In the genomic region with DNA sequence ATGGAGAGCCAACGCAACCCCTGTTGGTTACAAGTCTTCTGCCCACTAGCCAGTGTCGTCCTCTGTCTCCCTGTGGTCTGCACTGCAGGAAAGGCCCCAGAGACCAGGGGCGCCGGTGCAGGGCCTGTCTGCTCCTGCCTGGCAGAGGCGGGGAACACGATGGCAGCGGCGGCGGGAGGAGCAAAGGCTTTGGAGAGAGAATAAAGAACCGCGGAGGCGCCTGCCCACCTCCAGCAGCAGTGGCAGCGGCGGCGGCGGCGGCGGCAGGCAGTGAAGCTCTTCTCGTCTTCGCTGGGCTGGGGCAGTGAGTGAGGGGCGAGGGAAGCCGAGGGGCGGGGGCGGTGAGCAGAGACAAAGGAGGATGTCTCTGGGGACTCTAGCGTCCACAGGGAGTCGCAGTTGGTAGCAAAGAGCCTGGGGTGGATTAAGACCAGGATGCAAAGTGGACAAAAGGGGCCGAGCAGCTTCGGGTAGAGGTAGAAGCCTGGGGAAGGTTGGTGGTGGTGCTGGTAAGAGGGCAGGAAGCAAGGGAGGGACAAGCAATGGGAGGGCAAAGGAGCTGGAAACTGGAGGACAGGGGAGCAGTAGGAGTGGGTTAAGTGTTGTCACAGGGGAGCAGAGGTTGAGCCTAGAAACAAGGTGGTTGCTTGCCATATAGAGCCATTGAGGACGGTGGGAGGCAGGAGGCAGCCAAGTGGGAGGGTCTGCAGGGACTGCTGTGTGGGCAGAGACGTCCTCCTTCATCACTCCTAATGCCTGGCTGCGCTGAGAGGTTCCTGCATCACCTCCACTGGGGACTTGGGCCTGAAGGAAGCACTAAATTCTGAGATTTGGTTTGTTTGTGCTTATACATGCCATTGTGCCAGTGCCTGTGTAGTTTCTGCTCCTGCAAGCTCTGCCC, we compare ENCODE assay signal across 8 mouse cellular contexts. TPM values are rescaled to one million over a fixed set of nuclear protein-coding genes. Genes with fewer than 3 reads are reported as not detected.
DNase-seq lines count a peak whose midpoint lies in the region; ATAC-seq and TF ChIP-seq lines count a peak whose summit lies in the region.

No protein-coding gene starts in this region.

- H3K27ac ChIP-seq in kidney, postnatal 0 days = peak overlapping the region; percentile 21; the same call in 1 of the 2 replicates
- peak overlapping the region; percentile 87 for H3K27ac ChIP-seq in embryonic facial prominence, embryonic 12.5 days
- no peak overlapping the region for H3K27ac ChIP-seq in limb, embryonic 15.5 days
- H3K27ac ChIP-seq in neural tube, embryonic 14.5 days (ENCODE audit: low read depth, low read length) = peak overlapping the region; percentile 94

- H3K27me3 ChIP-seq in kidney, postnatal 0 days (ENCODE audit: insufficient read depth, low read length) = no peaks in the 10 kb centered on the region
- no peaks in the 10 kb centered on the region for H3K27me3 ChIP-seq in embryonic facial prominence, embryonic 12.5 days
- H3K27me3 ChIP-seq in limb, embryonic 15.5 days = no peaks in the 10 kb centered on the region
- H3K27me3 ChIP-seq in neural tube, embryonic 14.5 days (ENCODE audit: control insufficient read depth, insufficient read depth, low read length) = no peaks in the 10 kb centered on the region

- peaks cover 13% of the 10 kb centered on the region; the same call in 1 of the 2 replicates for H3K36me3 ChIP-seq in kidney, postnatal 0 days (ENCODE audit: insufficient read depth, low read length)
- H3K36me3 ChIP-seq in embryonic facial prominence, embryonic 12.5 days = peaks cover 37% of the 10 kb centered on the region
- peaks cover 34% of the 10 kb centered on the region for H3K36me3 ChIP-seq in limb, embryonic 15.5 days
- H3K36me3 ChIP-seq in neural tube, embryonic 14.5 days (ENCODE audit: control insufficient read depth, insufficient read depth, low read length) = peaks cover 5% of the 10 kb centered on the region; the same call in 1 of the 2 replicates

- TF ChIP-seq CTCF in kidney, postnatal 0 days (IDR thresholded peaks at IDR 0.05; ENCODE audit: low read depth) = peak; percentile 16; the same call in 1 of the 2 replicates

- ATAC-seq in kidney, postnatal 0 days (replicated peaks; ENCODE audit: low FRiP score, low read depth) = no peak
- ATAC-seq in embryonic facial prominence, embryonic 12.5 days (ENCODE audit: insufficient number of reproducible peaks, insufficient read depth, low FRiP score, low TSS enrichment) = no peak
- no peak for ATAC-seq in limb, embryonic 15.5 days (ENCODE audit: insufficient number of reproducible peaks, low FRiP score, low TSS enrichment, low read depth)
- peak; percentile 50 for ATAC-seq in neural tube, embryonic 14.5 days (ENCODE audit: low read depth)

- H3K9ac ChIP-seq in kidney, postnatal 0 days (ENCODE audit: low read depth, low read length) = 0 out of 2 replicates have a peak overlapping the region, but pooled peaks have one; percentile 35
- peak overlapping the region; percentile 61 for H3K9ac ChIP-seq in embryonic facial prominence, embryonic 12.5 days
- H3K9ac ChIP-seq in limb, embryonic 15.5 days = 0 out of 2 replicates have a peak overlapping the region, but pooled peaks have one; percentile 17
- H3K9ac ChIP-seq in neural tube, embryonic 14.5 days (replicated peaks; ENCODE audit: low read depth, low read length) = peak overlapping the region; percentile 84

- no peaks in the 10 kb centered on the region for H3K9me3 ChIP-seq in kidney, postnatal 0 days (replicated peaks; ENCODE audit: low read length)
- H3K9me3 ChIP-seq in embryonic facial prominence, embryonic 12.5 days = no peaks in the 10 kb centered on the region
- H3K9me3 ChIP-seq in limb, embryonic 15.5 days = no peaks in the 10 kb centered on the region
- H3K9me3 ChIP-seq in neural tube, embryonic 14.5 days (ENCODE audit: control insufficient read depth, low read length) = no peaks in the 10 kb centered on the region

- 0 out of 2 replicates have a peak overlapping the region, but pooled peaks have one; percentile 1 for H3K4me3 ChIP-seq in kidney, postnatal 0 days (replicated peaks; ENCODE audit: low read depth, low read length)
- H3K4me3 ChIP-seq in embryonic facial prominence, embryonic 12.5 days = peak overlapping the region; percentile 35
- H3K4me3 ChIP-seq in limb, embryonic 15.5 days = peak overlapping the region; percentile 29
- peak overlapping the region; percentile 55 for H3K4me3 ChIP-seq in neural tube, embryonic 14.5 days (ENCODE audit: low read depth, low read length)

- H3K4me1 ChIP-seq in kidney, postnatal 0 days (replicated peaks; ENCODE audit: insufficient read depth, low read length) = peaks cover 35% of the 10 kb centered on the region
- H3K4me1 ChIP-seq in embryonic facial prominence, embryonic 12.5 days = peaks cover 61% of the 10 kb centered on the region
- H3K4me1 ChIP-seq in limb, embryonic 15.5 days = peaks cover 50% of the 10 kb centered on the region
- peaks cover 79% of the 10 kb centered on the region for H3K4me1 ChIP-seq in neural tube, embryonic 14.5 days (ENCODE audit: control insufficient read depth, insufficient read depth, low read length)

- peak overlapping the region; percentile 46 for H3K4me2 ChIP-seq in kidney, postnatal 0 days (ENCODE audit: low read length)
- H3K4me2 ChIP-seq in embryonic facial prominence, embryonic 12.5 days (replicated peaks) = peak overlapping the region; percentile 54
- peak overlapping the region; percentile 43 for H3K4me2 ChIP-seq in limb, embryonic 15.5 days
- H3K4me2 ChIP-seq in neural tube, embryonic 14.5 days (ENCODE audit: low read depth, low read length) = peak overlapping the region; percentile 83

- 15% methylated on average over 31 of the region's 31 CpGs for WGBS in kidney, postnatal 0 days
- 5% methylated on average over 31 of the region's 31 CpGs for WGBS in embryonic facial prominence, embryonic 12.5 days
- WGBS in limb, embryonic 15.5 days = 18% methylated on average over 31 of the region's 31 CpGs
- 4% methylated on average over 30 of the region's 31 CpGs for WGBS in neural tube, embryonic 14.5 days

- DNase-seq in kidney, postnatal 0 days (ENCODE audit: low spot score) = peak; percentile 60
- no peak for DNase-seq in kidney, adult 9 months
- peak; percentile 32 for DNase-seq in heart, postnatal 4 days
- no peak for DNase-seq in c-Kit-positive CD71-positive TER-119-positive erythroid progenitor cells, embryonic 14.5 days (ENCODE audit: low spot score)
- no peak for DNase-seq in ovary, postnatal 14 days (ENCODE audit: low spot score)

RNA-seq across cellular contexts. Expression of gene Agrn, which starts 11.1 kb away (rescaled TPM):
- 76.5 and 79.8 TPM in 2 replicates for polyA plus RNA-seq in kidney, postnatal 0 days (2015; fragmentation: Nextera tagmentation; extraction: Ambion mirVana)
- polyA plus RNA-seq in embryonic facial prominence, embryonic 12.5 days (2016; fragmentation: Nextera tagmentation; extraction: Ambion mirVana) = 100.0 and 101 TPM in 2 replicates
- total RNA-seq in heart, postnatal 4 days (2021) = 100 to 1,000 TPM; 112 TPM
- polyA plus RNA-seq in limb, embryonic 15.5 days (2015; fragmentation: Nextera tagmentation; extraction: Ambion mirVana) = 53.8 and 67.1 TPM in 2 replicates
- 100 and 136 TPM in 2 replicates for polyA plus RNA-seq in neural tube, embryonic 14.5 days (2014; fragmentation: Nextera tagmentation; extraction: Ambion mirVana)

RNA-seq across cellular contexts. Expression of gene Isg15, which starts 14.4 kb away (rescaled TPM):
- polyA plus RNA-seq in kidney, postnatal 0 days (2015; fragmentation: Nextera tagmentation; extraction: Ambion mirVana) = 14.9 and 20.6 TPM in 2 replicates
- 1.1 and 1.3 TPM in 2 replicates for polyA plus RNA-seq in embryonic facial prominence, embryonic 12.5 days (2016; fragmentation: Nextera tagmentation; extraction: Ambion mirVana)
- total RNA-seq in heart, postnatal 4 days (2021) = 1 to 10 TPM; 1.3 to 1.4 TPM
- 3.4 and 3.6 TPM in 2 replicates for polyA plus RNA-seq in limb, embryonic 15.5 days (2015; fragmentation: Nextera tagmentation; extraction: Ambion mirVana)
- polyA plus RNA-seq in neural tube, embryonic 14.5 days (2014; fragmentation: Nextera tagmentation; extraction: Ambion mirVana) = 0.50 and 1.2 TPM in 2 replicates

RNA-seq across cellular contexts. Expression of gene AW011738, which starts 16.9 kb away (rescaled TPM):
- polyA plus RNA-seq in kidney, postnatal 0 days (2015; fragmentation: Nextera tagmentation; extraction: Ambion mirVana) = 4.8 and 5.1 TPM in 2 replicates
- 2.0 and 3.1 TPM in 2 replicates for polyA plus RNA-seq in embryonic facial prominence, embryonic 12.5 days (2016; fragmentation: Nextera tagmentation; extraction: Ambion mirVana)
- 1 to 10 TPM; 7.6 to 7.7 TPM for total RNA-seq in heart, postnatal 4 days (2021)
- polyA plus RNA-seq in limb, embryonic 15.5 days (2015; fragmentation: Nextera tagmentation; extraction: Ambion mirVana) = 3.1 and 4.4 TPM in 2 replicates
- 1.8 TPM in 2 replicates for polyA plus RNA-seq in neural tube, embryonic 14.5 days (2014; fragmentation: Nextera tagmentation; extraction: Ambion mirVana)

RNA-seq across cellular contexts. Expression of gene Perm1, which starts 29.5 kb away (rescaled TPM):
- 0.56 and 0.71 TPM in 2 replicates for polyA plus RNA-seq in kidney, postnatal 0 days (2015; fragmentation: Nextera tagmentation; extraction: Ambion mirVana)
- polyA plus RNA-seq in embryonic facial prominence, embryonic 12.5 days (2016; fragmentation: Nextera tagmentation; extraction: Ambion mirVana) = 0.70 and 1.1 TPM in 2 replicates
- total RNA-seq in heart, postnatal 4 days (2021) = 100 to 1,000 TPM in 1 of 2 experiments, 10 to 100 TPM in 1; 91.2 to 106 TPM
- polyA plus RNA-seq in limb, embryonic 15.5 days (2015; fragmentation: Nextera tagmentation; extraction: Ambion mirVana) = 4.7 and 6.7 TPM in 2 replicates
- polyA plus RNA-seq in neural tube, embryonic 14.5 days (2014; fragmentation: Nextera tagmentation; extraction: Ambion mirVana) = 2.2 and 2.9 TPM in 2 replicates

RNA-seq across cellular contexts. Expression of gene Plekhn1, which starts 48.5 kb away (rescaled TPM):
- 12.7 and 13.1 TPM in 2 replicates for polyA plus RNA-seq in kidney, postnatal 0 days (2015; fragmentation: Nextera tagmentation; extraction: Ambion mirVana)
- 32.5 and 35.7 TPM in 2 replicates for polyA plus RNA-seq in embryonic facial prominence, embryonic 12.5 days (2016; fragmentation: Nextera tagmentation; extraction: Ambion mirVana)
- total RNA-seq in heart, postnatal 4 days (2021) = 10 to 100 TPM in 1 of 2 experiments, 1 to 10 TPM in 1; 9.1 to 10.2 TPM
- 44.6 and 45.5 TPM in 2 replicates for polyA plus RNA-seq in limb, embryonic 15.5 days (2015; fragmentation: Nextera tagmentation; extraction: Ambion mirVana)
- 30.7 and 31.6 TPM in 2 replicates for polyA plus RNA-seq in neural tube, embryonic 14.5 days (2014; fragmentation: Nextera tagmentation; extraction: Ambion mirVana)

Comparison
In these comparisons a context has a peak if more than half of its experiments do, and no peak if none do; other contexts are left out.
1. DNase-seq: peak in kidney, postnatal 0 days (single experiment) and heart, postnatal 4 days (single experiment); none in kidney, adult 9 months (single experiment), c-Kit-positive CD71-positive TER-119-positive erythroid progenitor cells, embryonic 14.5 days (single experiment) and ovary, postnatal 14 days (single experiment).
2. H3K4me3 ChIP-seq: peak in every context shown above with its lines; median percentile 55 in neural tube, embryonic 14.5 days; 35 in embryonic facial prominence, embryonic 12.5 days; 29 in limb, embryonic 15.5 days; 1 in kidney, postnatal 0 days.
3. H3K9ac ChIP-seq: peak in every context shown above with its lines; median percentile 84 in neural tube, embryonic 14.5 days; 61 in embryonic facial prominence, embryonic 12.5 days; 35 in kidney, postnatal 0 days; 17 in limb, embryonic 15.5 days.
4. Peak in every context shown above with its lines, with median percentiles within 50 percentile points of each other: H3K4me2 ChIP-seq.